Mouse (Mus musculus) heart, postnatal 0 days (tissue): ENCODE data around the gene Dip2a.

Experiments used
- CTCF ChIP-seq: IDR thresholded peaks from 2 replicates; pipeline ENCODE4 v1.5.1; 2016; ENCODE audit warnings: antibody characterized with exemption, control low read depth, low read depth
- EP300 ChIP-seq: IDR thresholded peaks from 2 replicates; pipeline ENCODE4 v1.6.1; 2016; ENCODE audit warnings: antibody characterized with exemption, low read depth

- TF ChIP-seq EP300 (no peak), CTCF (no peak)
These were observed 133.0 kb downstream of the Dip2a start for GRCm38 (mm10) chr10:76212121-76212520.
